Mouse (Mus musculus) layer of hippocampus, adult 11-12 months (tissue): Measurements from ENCODE around the gene Frmd4b.
A peak's percentile ranks its signal among the peaks of the same experiment; 100 is the strongest.
"Not testable (repeated sequence)": the region's sequence is repeated elsewhere in the genome, so short reads cannot be mapped to it uniquely, and the experiment has no call there.

Experiments used
- DNase-seq: peaks from one replicate; pipeline ENCODE4 v3.0.0; 2022; ENCODE audit warnings: low spot score

Gene Frmd4b

DNA sequence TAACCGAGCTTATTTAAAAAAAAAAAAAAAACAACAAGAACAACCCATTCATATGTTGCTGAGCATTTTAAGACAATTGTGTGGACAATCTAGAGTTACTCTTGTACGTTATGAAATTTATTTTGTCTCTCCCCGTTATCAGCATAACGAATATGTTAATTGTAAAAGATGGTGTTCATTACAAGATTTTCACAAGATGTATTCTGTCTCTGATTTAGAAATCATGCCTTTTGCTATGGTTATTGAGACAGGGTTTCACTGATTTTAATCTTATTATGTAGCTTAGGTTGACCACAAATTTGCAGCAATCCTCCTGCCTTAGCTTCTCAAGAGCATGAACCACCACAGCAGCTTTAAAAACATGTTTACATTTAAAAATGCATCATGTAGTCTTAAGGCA, 327.5 kb downstream of the Frmd4b start:
- no peak for DNase-seq

DNA sequence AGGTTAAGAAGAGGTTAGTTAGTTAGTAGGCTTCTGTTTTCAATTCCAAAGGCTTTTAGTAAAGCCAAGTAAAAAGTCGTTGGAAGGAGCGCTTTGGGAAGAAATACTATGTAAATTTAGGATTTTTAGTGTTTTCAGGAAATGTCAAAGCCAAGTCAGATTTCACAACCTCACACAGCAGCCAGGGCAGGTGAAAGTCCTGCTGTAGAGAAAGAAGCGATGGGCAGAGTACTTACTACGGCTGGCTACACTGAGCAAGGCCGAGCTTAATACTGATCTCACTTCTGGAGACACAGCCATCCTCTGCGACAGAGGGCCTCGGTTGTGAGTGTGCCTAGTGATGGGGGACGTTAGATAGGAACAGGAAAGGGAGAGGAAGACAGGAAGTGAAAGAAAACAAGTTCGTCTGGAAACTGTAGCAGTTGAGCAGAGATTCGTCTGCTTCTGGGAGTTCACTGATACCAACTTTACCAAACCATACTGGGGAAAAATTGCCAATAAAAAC, 328.0 kb downstream of the Frmd4b start:
- DNase-seq = no peak

- no peak for DNase-seq
Measured at GRCm38 (mm10) chr6:97288047-97288855, 329.1 kb downstream of the Frmd4b start.

GRCm38 (mm10) chr6:97286332-97286731, 331.0 kb downstream of the Frmd4b start:
- no peak for DNase-seq

DNA sequence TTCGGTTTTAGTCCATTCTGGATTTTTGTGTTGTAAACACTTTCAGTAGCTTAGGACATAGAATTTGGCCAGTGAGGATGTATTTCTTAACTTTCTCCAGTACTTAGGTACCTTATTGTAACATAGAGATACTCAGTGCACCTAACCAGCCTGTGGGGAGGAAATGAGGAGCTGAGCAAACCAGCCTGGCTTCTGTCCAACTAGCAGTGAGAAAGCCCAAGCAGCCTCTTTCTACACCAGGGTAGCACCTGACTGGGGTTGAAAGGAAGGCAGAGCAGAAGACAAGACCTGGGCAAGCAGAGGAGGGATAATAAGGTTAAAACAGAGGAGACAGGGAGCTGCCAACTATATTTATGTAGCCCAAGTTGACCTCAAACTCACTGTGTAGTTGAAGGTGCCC, 333.7 kb downstream of the Frmd4b start:
- no peak for DNase-seq

DNA sequence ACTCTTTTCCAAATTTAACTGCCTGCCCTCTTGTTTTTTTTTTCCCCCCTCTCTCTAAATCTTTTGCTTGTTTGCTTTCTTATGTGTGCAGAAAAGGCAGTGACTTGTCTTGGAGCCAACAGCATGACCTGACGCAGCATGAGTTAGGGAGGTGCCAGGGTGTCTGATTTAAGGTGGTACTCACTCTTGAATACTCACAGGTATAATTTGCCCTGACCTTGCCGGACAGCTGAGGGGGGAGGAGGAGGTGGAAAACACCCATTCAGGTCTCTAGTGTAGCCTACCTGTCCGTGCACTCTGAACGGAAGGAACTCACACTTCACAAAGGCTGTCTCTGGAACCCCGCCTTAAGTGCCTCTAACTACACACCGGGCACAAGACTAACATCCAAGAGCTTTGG, 338.5 kb downstream of the Frmd4b start:
- no peak for DNase-seq

GRCm38 (mm10) chr6:97278014-97278787, 339.1 kb downstream of the Frmd4b start:
- DNase-seq = peak; percentile 86

DNA sequence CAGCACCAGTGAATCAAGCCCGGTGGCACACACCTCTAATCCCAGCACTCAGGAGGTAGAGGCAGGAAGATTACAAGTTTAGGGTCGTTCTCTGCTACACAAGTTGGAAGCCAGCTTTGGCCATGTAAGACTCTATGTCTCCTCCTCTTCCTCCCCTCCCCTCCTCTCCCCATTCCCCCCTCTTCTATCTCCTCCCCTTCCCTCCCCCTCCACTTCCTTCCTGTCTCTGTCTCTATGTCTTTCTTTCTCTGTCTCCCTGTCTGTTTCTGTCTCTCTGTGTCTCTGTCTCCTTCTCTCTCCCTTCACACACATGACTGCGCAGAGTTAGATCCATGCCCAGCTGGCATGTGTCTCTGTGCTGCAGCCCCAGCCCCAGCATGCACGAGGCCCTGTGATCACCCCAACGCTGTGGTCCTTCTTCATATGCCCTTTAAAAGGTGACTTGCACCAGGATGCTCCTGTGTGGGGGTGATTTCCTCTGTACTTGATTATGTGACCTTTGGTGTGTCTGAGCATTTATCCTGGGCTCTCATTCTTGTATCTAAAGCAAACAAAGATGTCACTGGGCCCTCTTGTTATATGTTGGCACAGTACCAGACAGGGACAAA, 340.3 kb downstream of the Frmd4b start:
- DNase-seq = no peak

DNA sequence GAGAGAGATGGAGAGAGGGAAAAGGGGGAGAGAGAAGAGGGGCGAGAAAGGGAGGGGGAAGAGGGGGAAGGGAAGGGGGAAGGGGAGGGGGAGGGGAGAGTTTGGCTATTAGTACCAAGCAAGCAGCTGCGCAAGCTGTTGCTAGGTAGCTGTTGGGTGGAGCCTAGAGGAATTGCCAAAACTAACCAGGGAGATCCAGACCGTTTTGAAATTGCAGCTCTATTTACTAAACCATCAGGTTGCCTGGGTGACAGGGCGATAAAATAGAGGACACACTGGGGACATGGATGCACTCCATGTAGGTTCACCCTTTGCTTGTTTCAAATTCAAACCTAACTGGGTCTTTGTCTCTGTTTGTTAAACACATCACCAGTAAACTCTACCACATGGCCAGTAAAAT, 341.0 kb downstream of the Frmd4b start:
- DNase-seq = no peak

- DNase-seq = no peak
Measured at GRCm38 (mm10) chr6:97275760-97276159, 341.6 kb downstream of the Frmd4b start.

DNA sequence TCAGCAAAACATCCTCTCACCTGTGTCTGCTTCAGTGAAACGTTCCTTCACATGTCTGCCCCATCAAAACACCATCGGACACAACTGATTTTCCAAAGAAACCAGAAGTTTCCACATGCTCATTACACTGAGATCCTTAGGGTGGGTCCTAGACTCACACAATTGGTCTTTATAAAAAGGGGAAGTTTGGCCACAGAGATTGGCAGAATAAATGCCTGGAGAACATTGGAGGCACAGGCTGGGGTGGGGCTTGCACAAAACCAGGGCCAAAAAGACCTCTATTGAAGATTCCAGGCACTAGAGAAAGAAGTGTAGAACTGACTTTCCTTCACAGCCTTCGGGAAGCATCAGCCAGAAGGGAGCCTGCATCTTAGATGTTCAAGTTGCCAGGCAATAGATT, 343.6 kb downstream of the Frmd4b start:
- no peak for DNase-seq

DNA sequence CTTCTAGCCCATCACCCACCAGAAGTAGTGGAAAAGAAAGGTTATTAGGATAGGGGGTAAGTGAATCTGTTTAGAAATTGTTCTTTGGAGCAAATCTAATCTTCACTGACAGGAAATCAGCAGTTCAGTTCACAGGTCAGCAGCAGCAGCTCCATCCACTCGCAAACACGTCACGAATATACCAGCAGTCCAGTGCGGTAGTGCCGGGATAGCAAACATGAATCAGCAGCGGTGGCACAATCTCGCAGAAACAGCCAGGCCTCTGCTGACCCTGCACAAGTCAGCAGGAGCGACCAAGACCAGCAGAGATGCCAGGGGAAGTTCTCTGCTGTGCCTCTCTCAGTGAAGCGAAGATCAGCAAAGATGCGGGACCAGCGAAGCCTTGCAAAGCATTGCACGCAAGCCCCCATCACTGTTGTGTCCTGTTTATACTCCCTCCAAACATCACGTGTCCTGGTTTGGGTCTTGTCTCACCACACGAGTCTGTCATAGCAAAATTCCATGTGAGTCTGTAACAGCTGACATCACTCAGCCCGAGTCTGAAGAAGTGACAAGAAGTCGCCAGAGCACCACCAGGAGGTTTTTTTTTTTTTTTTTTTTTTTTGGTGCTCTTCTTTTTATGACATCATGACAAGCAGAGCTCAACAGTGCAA, 344.2 kb downstream of the Frmd4b start:
- no peak for DNase-seq

- no peak for DNase-seq
Measured at GRCm38 (mm10) chr6:97272349-97272748, 345.0 kb downstream of the Frmd4b start.

DNA sequence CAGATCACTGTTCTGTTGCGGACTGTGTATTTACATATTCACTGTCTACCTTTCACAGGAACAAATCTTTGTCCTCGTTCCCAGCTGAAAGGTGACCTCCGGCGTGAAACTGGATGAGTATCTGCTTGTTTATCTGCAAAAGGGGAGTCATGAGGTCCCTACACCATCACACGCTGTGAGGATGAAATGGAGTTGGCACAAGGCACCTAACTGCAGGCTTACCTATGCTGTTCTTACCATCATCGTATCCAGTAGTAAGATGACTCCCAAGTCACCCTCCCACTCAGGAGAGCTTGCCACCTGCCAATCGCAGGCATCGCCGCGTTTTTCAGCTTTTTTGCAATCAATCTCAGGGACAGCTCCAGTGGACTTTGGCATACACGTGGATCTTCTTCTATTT, 347.7 kb downstream of the Frmd4b start:
- no peak for DNase-seq

GRCm38 (mm10) chr6:97267132-97267531, 350.2 kb downstream of the Frmd4b start:
- no peak for DNase-seq

DNA sequence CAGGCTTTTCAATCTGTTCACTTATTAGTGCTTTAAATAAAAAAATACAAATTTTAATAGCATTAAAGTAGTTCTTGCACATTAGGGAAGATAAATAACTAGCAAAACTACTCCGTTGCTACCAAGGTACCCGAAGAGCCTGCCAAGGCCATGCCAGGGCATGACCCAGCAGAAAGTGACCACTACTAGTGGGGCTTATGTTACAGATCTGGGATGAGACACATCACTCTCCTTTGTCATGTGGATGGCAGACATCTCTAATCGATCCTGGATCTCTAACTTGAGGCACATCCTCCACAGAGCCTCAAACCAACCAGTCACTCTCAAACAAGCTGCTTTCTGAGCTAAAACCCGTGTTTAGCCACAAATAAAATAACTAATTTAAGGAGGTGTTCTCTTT, 350.7 kb downstream of the Frmd4b start:
- DNase-seq = no peak

GRCm38 (mm10) chr6:97265705-97266104, 351.6 kb downstream of the Frmd4b start:
- DNase-seq = no peak

GRCm38 (mm10) chr6:97265240-97265639, 352.1 kb downstream of the Frmd4b start:
- no peak for DNase-seq

DNA sequence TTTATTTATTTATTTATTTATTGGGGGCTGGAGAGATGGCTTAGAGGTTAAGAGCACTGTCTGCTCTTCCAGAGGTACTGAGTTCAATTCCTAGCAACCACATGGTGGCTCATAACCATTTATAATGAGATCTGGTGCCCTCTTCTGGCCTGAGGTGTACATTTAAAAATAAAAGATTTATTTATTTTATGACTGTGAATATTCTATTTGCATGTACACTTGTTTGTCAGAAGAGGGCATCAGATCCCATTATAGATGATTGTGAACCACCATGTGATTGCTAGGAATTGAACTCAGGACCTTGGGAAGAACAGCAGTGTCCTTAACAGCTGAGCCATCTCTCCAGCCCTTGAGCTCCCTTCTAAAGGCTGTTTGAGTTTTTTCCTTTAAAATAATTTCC, 353.6 kb downstream of the Frmd4b start:
- not testable (repeated sequence) for DNase-seq

- DNase-seq = no peak
Measured at GRCm38 (mm10) chr6:97262229-97262628, 355.1 kb downstream of the Frmd4b start.

GRCm38 (mm10) chr6:97259926-97260325, 357.4 kb downstream of the Frmd4b start:
- not testable (repeated sequence) for DNase-seq

GRCm38 (mm10) chr6:97258489-97258888, 358.9 kb downstream of the Frmd4b start:
- no peak for DNase-seq
